Mouse (Mus musculus) cerebral cortex, adult 2 months (tissue): ENCODE data around the gene Zfp771.

Experiments
- WGBS: fragments of 180-500 bp; shearing (Covaris S2); methylation state at CpG from one replicate; pipeline ENCODE4 v1.1.7; 2018; 5-methylcytosine and 5-hydroxymethylcytosine counted together

Zfp771 gene

DNA sequence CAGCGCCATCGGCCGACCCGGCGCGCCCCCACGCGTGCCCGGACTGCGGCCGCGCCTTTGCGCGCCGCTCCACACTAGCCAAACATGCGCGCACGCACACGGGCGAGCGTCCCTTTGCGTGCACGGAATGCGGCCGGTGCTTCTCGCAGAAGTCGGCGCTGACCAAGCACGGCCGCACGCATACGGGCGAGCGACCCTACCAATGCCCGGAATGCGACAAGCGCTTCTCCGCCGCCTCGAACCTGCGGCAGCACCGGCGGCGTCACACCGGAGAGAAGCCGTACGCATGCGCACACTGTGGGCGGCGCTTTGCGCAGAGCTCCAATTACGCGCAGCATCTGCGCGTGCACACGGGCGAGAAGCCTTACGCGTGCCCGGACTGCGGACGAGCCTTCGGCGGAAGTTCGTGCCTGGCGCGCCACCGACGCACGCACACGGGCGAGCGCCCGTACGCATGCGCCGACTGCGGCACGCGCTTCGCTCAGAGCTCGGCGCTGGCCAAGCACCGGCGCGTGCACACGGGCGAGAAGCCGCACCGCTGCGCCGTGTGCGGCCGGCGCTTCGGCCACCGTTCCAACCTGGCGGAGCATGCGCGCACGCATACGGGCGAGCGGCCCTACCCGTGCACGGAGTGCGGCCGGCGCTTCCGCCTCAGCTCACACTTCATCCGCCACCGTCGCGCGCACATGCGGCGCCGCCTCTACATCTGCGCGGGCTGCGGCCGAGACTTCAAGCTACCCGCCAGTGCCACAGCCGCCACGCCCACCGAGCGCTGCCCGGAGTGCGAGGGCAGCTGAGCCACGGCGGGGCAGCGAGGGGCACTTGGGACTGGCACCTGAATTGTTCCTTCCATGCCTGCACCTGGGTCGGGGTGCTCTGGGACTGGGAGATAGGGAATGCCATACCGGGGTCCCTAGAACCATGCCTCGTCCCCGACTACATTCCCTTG lies 10.0 kb downstream of the Zfp771 start:
- WGBS = under 1% methylated on average over 136 of the region's 136 CpGs

DNA sequence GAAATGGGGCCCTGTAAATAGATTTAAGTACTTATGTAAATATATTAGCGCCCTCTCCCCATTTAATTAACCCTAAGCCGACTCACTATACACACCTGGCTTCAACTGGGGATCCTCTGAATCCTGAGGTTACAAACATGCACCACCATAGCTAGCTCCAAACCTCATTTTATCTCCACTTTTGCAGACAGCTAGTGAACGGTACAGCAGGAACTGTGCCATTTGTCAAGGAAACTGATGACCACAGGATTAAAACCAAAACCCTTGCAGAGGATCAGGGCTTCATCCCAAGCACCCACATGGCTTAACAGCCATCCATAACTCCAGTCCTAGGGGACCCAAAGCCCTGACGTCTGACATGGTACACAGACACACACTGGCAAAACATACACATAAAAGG lies 10.9 kb downstream of the Zfp771 start:
- WGBS = 27% methylated on average over 4 of the region's 4 CpGs

DNA sequence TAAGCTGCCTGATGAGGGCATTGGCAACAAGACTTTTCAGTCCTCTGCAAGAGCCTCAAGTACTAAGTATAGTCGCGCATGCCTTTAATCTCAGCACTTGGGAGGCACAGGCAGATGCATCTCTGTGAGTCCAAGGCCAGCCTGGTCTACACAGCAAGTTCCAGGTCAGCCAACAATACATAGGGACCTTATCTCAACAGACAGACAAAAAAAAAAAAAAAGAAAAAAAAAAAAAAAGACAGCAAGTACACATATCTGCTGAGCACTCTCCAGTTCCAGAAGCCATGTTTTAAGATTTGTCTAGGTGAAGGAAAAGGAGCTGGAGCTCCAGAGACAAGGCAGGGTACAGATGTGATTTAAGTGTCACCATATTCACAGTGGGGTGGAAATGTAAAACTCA lies 11.9 kb downstream of the Zfp771 start:
- 85% methylated on average over 2 of the region's 2 CpGs for WGBS

DNA sequence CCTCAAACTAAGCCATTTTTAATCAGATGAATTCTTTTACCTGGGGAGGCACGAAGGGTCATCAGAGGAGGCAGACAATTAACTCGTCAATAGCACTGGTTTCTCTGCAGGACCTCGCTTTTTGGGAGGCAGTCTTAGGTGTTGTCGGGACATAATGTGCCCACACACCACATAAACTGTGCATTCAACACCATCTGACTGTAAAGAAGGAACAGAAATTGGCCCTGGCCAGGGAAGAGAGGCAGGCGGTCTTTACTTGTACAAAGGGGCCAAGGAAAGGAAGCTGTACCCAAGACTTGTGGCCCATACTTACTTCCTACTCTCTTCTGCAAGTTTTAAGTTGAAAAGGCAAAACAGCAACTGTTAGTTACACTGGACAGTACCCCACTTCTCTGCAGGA lies 12.4 kb downstream of the Zfp771 start:
- 82% methylated on average over 5 of the region's 5 CpGs for WGBS

DNA sequence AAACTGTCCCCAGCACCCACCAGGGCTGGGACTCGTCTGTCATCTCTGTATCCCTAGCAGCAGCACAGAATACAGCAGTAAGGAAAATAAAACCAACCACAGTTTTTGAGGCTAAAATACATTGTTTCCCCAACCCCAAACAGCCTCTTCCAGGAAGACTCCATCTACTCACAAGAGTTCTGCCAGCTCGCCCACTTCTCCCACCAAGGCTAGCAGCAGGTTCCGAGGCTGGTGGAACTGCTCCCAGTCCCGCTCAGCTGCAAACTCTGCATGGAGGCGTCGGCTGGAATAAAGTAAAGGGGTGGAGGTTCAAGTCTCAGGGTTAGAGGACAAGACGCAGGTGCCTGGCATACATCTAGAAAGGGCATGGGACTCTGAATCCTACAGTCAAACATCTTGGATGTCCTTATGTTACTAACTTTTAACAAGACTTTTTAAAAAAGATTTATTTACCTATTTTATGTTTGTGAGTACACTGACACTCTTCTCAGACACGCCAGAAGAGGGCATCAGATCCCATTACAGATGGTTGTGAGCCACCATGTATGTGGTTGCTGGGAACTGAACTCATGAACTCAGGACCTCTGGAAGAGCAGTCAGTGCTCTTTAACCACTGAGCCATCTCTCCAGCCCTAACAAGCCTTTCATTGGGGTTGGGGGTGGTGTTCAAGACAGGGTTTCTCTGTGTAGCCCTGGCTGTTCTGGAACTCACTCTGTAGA lies 15.3 kb downstream of the Zfp771 start:
- WGBS = 51% methylated on average over 8 of the region's 8 CpGs

DNA sequence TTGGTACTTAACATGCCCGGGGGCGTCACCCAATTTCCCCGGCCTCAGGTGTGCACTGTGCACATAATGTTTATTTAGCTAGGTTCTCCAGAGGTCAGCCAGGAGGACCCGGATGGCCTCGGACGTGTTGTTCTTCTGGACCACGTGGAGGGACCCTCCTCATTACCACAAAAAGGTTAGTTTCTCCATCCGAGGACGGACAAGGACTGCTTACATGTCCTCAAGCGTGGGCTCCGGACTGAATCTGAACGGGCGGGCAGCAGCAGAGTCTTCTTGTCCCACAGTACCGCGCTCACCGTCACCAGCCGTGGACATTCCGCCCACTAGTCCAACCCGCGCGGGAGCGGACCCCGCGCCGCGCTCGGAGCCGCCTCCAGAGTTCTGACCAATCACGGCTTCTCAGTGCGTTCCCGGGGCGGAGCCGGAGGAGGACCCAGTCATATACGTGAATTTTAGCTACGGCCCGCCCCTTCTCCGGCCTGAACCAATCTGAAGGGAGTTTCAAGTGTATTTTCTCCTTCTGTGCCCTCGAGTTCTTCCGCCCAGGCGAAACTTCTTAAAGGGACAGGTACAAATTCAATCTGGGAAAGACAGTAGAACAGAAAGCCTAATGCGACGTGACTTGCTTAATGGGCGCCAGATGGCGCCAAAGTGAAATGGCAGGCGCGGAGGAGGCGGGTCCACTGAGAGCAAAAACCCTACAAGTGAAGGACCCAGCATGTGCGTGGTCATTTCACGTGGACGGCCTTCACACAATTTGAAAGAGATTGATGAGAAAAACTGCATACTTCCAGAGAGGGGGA lies 16.4 kb downstream of the Zfp771 start, which contains the start of gene Dctpp1:
TSS of gene Dctpp1 (minus strand) at position 401 of the 803 bp plus-strand sequence.
- under 1% methylated on average over 50 of the region's 50 CpGs for WGBS

DNA sequence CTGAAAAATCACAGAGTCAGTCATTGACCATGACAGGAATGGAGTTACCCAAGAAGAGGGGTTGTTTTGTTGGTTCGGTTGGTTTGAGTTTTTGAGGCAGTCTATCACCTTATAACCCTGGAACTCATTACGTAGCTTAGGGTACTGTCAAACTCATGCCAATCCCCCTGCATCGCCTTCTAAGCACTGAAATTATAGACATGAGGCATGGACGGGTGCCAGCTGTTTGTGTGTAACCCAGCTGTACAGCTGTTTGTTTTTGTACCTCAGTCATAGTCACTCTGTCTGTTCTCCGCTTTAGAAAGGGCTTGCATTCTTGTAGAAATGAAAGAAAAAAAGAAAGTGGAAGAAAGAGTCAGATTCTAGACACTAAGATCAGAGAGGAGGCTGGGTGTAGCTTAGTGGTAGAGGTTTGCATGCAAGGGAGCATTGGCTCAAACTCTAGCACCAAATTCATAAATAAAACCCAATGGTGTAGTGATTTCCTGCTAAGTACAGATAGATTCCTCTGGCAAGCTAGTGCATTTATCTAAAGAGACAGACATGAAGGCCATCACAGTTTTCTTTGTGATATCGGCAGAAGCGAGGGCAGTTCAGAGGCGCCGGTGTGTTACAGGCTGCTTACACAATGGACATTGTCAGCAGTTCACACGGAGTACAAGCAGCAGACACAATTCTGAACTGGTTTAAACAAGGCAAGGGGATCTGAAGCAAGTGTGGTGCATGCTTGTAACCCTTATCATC lies 18.3 kb downstream of the Zfp771 start:
- 80% methylated on average over 10 of the region's 10 CpGs for WGBS

DNA sequence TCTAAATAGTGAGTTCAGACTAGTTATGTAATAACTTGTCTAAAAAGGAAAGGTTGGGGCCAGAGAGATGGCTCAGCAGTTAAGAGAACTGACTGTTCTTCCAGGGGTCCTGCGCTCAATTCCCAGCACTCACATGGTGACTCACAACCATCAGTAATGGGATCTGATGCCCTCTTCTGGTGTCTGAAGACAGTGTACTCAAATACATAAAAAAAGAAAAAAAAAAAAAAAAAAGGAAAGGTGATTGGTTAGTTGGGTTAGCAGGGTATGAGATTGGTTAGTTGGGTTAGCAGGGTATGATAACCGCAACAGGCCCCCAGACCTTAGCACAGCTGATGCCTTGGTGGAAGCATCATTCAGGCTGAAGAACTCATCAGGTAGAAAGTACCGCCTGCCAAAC lies 19.5 kb downstream of the Zfp771 start:
- WGBS = 97% methylated on average over 3 of the region's 3 CpGs

DNA sequence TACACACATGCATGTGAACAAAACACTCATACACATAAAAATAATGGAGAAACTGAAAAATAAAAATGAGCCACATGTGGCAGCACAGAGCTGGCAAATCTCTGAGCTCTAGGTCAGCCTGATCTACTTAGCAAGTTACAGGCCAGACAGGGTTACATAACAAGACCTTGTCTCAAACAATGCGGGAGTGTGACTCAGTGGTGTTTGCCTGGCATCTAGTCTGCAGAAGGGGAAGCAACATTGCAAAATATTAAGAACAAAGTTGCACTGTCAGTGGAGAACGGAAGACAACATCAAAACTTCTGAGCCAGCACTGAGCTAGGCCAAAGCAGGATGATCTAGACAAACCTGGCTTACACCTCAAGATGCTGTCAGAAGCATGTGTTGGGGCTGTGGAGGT lies 26.2 kb downstream of the Zfp771 start:
- WGBS = 84% methylated on average over 2 of the region's 2 CpGs

DNA sequence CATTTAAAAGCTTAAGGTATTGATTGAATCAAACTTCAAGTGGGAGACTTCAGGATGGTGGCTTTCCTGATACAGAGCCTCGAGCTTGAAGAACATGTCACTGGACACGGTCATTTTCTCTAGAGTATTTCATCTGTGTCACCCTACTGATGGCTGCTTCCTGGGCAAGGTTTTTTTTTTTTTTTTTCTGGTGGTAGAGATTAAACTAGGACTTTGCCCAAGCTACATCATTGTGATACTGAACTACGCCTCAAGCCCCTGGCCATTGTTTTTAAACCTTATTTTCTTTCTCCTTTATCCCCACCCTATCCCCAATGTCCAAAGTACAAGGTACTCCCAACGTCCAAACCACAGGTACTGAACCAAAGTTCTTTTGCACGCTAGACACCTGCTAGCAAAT lies 26.6 kb downstream of the Zfp771 start:
- WGBS = 94% methylated on average over 5 of the region's 5 CpGs

DNA sequence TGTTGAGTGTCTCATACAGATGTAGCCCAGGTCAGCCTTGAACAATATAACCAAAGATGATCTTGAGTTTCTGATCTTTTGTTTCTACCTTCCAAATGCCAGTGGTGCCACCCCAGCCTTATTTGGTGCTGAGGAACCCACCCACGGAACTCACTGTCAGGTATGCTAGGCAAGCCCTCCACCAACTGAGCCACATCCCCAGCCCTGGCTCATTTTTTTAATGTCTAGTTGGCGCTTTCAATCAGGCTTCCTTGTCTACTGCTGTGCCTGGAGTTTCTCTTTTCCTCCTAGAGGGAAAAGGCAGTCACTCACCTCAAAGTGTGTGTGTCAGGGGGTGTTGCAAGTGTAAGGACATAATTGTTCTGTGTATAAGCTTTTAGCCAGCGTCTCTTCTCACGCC lies 27.0 kb downstream of the Zfp771 start:
- WGBS = 90% methylated on average over 4 of the region's 4 CpGs

DNA sequence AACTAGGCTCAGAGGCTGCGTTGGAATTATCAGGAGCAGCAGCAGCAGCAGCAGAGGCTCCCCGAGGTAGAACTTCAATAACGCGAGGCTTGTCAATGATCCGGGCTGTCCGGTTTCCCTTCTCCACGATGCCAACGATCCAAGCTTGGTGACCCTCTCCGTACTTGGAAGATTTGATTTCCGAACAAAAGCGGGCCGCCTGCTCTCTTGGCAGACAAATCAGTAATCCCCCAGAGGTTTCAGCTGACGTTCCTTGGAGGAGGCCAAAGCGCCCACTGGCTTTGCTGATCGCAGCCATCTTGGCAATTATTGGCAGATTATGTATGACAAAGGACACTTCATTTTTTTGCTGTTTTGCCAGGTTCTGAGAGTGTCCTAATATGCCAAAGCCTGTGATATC lies 28.5 kb downstream of the Zfp771 start:
- WGBS = 91% methylated on average over 15 of the region's 15 CpGs

DNA sequence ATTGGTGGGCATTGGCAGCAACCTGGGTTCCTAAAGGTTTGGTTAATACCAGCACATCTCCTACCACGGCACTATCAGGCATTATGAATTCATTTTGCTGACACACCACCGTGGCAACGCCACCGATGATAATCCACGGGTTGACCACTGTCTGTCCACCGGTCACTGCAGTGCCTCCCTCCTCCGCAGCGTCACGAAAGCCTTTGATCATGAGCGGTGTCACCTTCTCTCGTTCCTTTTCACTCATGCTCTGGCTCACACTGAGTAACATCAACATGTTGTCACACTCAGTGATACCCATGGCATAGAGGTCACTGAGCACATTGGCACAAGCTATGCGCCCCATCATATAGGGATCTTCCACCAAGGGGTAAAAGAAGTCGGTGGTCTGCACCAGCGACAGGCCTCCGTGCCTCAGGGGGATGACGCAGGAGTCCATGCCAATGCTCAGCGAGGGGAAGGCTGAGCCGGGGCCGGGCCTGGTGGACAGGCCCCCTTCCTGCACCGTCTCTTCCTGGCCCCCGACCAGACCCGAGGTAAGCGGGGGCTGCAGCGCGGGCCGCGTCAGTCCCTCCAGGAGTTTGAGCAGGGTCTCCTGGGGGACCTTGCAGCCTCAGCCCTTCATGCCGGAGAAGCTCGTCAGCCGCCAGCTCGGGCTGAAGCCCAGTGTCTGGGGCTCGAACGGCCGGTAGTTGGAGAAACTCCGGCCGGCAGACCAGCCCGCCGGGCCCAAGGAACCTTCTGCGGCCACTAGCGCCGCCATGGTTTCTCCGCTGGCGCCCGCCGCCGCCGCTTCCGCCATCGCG lies 29.2 kb downstream of the Zfp771 start:
- 13% methylated on average over 50 of the region's 50 CpGs for WGBS

DNA sequence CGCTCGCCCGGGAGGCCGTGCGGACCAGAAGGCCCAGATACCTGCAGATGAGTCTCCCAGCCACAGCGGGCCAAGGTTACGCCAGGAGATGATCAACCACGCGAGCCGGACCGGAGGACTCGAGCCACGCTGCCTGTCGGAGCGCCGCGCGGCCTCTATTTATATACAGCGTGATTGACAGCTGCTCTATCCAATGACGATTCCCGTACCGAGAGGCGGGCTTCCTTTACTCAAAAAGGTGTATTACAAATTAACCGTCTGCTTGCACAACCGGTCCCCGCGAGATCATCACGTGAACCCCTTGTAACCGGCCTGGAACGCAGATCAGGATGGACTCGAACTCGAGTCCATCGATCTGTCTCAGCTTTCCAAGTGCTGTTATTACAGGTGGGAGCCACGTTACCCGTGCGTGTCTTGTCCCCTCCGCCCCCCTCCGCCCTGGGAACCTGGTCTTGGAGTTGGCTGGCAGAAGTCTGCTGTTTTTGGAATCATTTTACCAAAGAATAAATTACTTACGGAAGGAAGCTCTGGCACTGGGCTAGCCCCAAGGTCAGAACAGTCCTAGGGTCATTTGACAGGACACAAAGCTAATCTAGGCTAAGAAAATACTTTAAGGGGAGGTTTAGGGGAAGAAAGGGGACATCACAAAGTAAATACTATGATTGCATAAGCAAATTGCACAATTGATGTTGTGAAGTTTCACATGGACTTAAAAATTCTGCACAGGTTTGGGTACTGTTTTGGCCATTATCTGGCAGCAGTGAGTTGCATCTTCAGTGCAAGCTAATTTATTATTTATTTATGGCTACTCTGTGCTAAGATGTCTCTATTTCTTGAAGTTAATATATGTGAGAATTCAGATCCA lies 30.1 kb downstream of the Zfp771 start, which contains the start of gene Sephs2:
TSS of gene Sephs2 (minus strand) at position 131 of the 865 bp plus-strand sequence.
- 1% methylated on average over 39 of the region's 39 CpGs for WGBS

DNA sequence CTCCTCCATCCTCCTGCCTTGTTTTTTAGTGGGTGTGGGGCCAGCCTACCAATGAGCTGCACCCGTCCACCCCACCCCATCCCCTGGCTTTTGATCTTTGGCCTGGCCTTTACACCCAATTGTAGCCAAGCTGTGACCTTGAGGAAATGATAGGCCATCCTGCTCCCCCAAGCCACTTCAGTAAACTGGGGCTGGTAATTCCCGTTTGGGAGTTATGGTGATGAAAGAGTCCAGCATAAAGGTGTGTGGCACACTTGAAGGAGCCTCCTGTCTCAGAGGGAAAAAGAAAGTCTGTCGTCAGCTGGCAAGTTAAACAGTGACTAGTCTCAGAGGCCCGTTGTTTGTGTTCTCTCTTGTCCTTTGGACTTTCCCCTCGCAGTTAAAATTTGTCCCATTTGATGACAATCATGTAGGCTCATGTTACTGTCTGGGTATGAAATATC lies 32.5 kb downstream of the Zfp771 start:
- WGBS = 87% methylated on average over 5 of the region's 5 CpGs

DNA sequence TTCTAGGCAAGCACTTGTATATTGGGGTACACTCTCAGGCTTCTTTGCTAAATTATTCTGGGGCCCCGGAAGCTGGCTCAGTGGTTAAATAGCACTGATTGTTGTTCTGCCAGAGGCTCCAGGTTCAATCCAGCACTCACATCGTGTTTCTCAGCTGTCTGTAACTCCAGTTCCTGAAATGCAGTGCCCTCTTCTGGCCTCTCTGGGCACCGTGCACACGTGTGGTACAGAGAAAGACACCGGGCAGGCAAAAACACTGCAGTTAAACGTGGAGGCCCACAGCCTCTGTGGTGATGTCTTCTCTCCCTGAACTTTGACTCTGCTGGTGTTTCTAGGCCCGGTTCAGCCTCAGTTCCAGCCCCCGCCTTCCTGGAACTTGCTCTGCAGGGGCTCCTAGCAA lies 34.2 kb downstream of the Zfp771 start:
- WGBS = 30% methylated on average over 8 of the region's 8 CpGs

DNA sequence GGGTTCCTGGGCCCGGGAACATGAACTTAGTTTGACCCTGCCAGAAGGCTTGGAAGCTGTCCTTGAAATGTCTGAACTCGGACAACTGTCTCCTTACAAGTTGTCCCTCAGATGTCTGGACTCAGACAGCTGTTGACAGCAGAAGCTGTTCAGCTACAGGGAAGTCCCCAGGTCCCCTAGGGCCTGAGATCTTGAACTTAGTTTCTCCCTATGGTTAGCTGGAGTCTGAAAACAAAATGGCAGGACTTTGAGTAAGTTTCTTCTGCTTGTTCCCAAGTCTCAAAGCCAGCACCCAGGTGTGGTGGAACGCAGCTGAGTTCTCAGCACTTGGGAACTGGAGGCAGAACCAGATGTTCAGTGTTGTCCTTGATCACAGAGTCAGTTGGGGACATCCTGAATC lies 36.0 kb downstream of the Zfp771 start:
- WGBS = 76% methylated on average over 3 of the region's 3 CpGs

DNA sequence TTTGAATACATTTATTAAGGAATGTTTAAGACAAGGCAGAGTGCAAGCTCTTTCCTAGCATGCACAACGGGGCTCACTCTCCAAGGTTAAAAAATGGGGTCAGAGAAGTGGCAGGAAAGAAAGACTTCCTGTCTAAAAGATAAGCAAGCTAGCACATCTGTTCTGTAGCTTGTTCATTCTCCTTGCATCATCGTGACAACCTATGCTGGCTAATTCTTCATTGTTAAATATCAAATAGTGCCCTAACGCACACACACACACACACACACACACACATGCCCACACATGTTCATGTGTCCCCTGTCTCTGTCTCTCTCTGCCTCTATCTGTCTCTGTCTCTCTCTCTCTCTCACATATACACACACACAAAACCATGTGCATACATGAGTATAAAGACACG lies 37.0 kb downstream of the Zfp771 start:
- 74% methylated on average over 4 of the region's 4 CpGs for WGBS

DNA sequence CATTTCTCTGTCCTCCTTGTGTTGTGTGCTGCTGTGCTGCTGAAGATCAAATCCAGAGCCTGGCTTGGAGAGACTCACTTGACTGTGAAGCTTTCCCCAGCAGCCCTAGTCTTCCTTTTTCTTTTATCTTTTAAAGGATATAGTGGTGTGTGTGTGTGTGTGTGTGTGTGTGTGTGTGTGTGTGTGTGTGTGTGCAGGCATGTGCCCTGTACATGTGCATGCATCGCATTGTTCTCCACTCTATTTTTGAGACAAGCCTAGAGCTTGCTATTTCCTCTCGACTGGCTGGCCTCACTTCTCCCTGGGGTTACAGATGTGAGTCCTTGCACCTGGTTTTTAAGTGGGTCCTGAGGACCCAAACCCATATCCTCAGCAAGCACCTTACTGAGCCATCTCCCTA lies 38.1 kb downstream of the Zfp771 start:
- WGBS = 64% methylated on average over 2 of the region's 2 CpGs
